Mouse (Mus musculus) ES-Bruce4 (cell line): ENCODE data around the gene Spib. TPM values are rescaled to one million over a fixed set of nuclear protein-coding genes. Genes with fewer than 3 reads are reported as not detected.
A peak's percentile ranks its signal among the peaks of the same experiment; 100 is the strongest.

ENCODE experiments used
- H3K27ac ChIP-seq: 2 replicates; pipeline ENCODE4 v1.5.1; 2012; ENCODE audit warnings: low read length, inconsistent platforms; ENCODE audit not compliant: insufficient read depth
- H3K27me3 ChIP-seq: 2 replicates; pipeline ENCODE4 v1.6.1; 2012; ENCODE audit warnings: mild to moderate bottlenecking, low read length, inconsistent platforms; ENCODE audit not compliant: control insufficient read depth, poor library complexity, insufficient read depth, severe bottlenecking
- H3K36me3 ChIP-seq: 2 replicates; pipeline ENCODE4 v1.6.1; 2012; ENCODE audit warnings: inconsistent platforms, mild to moderate bottlenecking, low read length, moderate library complexity; ENCODE audit not compliant: control insufficient read depth, poor library complexity, insufficient read depth, severe bottlenecking
- H3K4me1 ChIP-seq: one replicate; pipeline ENCODE4 v1.8.1; 2011; ENCODE audit warnings: low read length; ENCODE audit not compliant: control insufficient read depth, insufficient read depth
- H3K4me3 ChIP-seq: 2 replicates; pipeline ENCODE4 v1.5.1; 2011; ENCODE audit warnings: low read depth, mild to moderate bottlenecking, low read length
- H3K9ac ChIP-seq: 2 replicates; pipeline ENCODE4 v1.6.1; 2012; ENCODE audit warnings: low read depth, mild to moderate bottlenecking, inconsistent platforms; ENCODE audit not compliant: poor library complexity, severe bottlenecking
- H3K9me3 ChIP-seq: replicated peaks from 2 replicates; pipeline ENCODE4 v1.6.1; 2012; ENCODE audit warnings: mild to moderate bottlenecking, low read length, inconsistent platforms; ENCODE audit not compliant: control insufficient read depth, poor library complexity, insufficient read depth, severe bottlenecking
- CTCF ChIP-seq: IDR thresholded peaks from one replicate; pipeline ENCODE4 v1.8.1; 2011; ENCODE audit warnings: low read depth, low read length
- EP300 ChIP-seq: IDR thresholded peaks from 2 replicates; pipeline ENCODE4 v1.6.1; 2011; ENCODE audit warnings: low read depth, low read length; ENCODE audit not compliant: insufficient read depth
- POLR2A ChIP-seq: IDR thresholded peaks from one replicate; pipeline ENCODE4 v1.8.1; 2011; ENCODE audit warnings: low read length; ENCODE audit not compliant: insufficient read depth
- polyA plus RNA-seq: library from polyadenylated mRNA; stranded (reverse); fragments of >200 nt; gene quantifications from 2 replicates; pipeline ENCODE4 v1.2.4, GENCODE M21; 2011; ENCODE audit warnings: low read depth; ENCODE audit not compliant: missing spikeins, insufficient read depth, insufficient read length

Gene Spib
- polyA plus RNA-seq, 1 experiment = 2.4 TPM

DNA sequence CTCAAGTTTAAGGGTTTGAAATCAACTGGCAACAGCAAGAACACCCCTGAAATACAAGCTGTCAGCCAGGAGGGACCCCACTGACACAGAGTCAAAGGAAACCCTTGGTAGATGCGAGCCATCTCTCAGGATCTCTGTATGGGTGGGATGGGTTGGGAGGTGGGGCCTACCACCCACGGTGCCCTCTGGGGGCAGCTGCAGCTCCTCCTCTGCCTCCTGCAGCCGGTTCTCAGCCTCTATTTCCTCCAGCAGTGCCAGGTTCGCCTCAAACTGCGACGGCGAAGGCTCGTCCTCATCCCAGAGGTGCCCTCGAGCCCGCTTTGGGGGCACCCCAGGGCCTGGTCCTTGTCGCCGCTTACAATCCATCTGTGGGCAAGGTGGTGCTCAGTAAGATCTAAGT lies 11.2 kb upstream of the Spib start:
- H3K36me3 ChIP-seq = peaks cover 25% of the 10 kb centered on the region

GRCm38 (mm10) chr7:44542555-44542954 lies 10.7 kb upstream of the Spib start:
- Histone ChIP-seq H3K27me3 (no peaks in the 10 kb centered on the region), H3K4me3 (no peak overlapping the region), H3K9me3 (no peaks in the 10 kb centered on the region), H3K36me3 (peaks cover 30% of the 10 kb centered on the region), H3K4me1 (no peaks in the 10 kb centered on the region), H3K9ac (no peak overlapping the region), H3K27ac (no peak overlapping the region)
- TF ChIP-seq EP300 = no peak
- no peak for TF ChIP-seq POLR2A
- no peak for TF ChIP-seq CTCF

More for the DNA sequence above, 11.2 kb upstream of the Spib start:
- H3K9ac ChIP-seq = no peak overlapping the region
- TF ChIP-seq EP300 (no peak), POLR2A (no peak), CTCF (no peak)
- no peak overlapping the region for H3K27ac ChIP-seq
- H3K9me3 ChIP-seq = no peaks in the 10 kb centered on the region
- H3K4me3 ChIP-seq = no peak overlapping the region
- no peaks in the 10 kb centered on the region for H3K27me3 ChIP-seq
- H3K4me1 ChIP-seq = no peaks in the 10 kb centered on the region

DNA sequence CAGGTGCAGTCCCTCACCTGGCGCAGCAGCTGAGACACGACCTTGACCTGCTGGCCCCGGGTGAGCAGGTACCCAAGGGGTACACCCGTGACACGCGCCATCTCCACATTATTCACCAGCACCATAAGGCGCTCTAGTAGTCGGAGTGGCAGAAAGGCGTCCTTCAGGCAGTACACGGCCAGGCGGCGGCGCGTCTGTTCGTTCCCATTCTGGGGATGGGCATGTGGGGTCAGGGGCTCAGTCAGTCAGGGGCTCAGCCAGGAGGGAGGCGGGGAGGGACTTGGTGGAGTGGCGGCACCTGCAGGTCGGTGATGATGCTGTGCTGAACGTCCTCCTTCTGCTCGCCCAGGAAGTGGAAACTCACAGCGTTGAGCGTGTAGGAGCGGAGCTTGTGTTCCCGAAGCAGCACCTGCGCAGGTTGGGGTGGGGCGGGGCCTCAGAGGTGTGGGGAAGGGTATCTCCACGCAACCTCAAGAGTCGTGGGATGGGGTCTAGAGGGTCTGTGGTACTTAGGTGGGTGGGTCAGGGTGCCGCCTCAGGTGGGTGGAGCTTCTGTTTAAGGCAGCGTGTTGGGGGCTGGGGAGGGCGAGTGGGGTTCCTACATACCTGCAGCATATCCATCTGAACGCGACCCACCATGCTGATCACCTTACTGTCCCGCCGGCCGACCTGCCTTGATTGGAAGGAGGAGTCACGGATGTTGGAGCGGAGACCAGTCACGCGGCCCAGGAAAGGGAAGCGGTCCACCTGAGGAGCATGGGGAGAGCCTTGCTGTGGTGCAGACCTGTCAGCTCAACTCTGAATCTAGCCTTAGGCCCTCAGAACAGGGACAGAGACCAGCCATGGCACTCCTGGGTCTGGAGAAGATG lies 7.1 kb upstream of the Spib start:
- Histone ChIP-seq H3K27ac (no peak overlapping the region), H3K9ac (no peak overlapping the region), H3K36me3 (peaks cover 38% of the 10 kb centered on the region), H3K9me3 (no peaks in the 10 kb centered on the region), H3K4me1 (peaks cover 7% of the 10 kb centered on the region), H3K27me3 (no peaks in the 10 kb centered on the region), H3K4me3 (peak overlapping the region; percentile 1)
- TF ChIP-seq EP300 = 0 out of 2 replicates have a peak, but pooled peaks have one; percentile 11
- peak; percentile 38 for TF ChIP-seq CTCF
- TF ChIP-seq POLR2A = no peak

DNA sequence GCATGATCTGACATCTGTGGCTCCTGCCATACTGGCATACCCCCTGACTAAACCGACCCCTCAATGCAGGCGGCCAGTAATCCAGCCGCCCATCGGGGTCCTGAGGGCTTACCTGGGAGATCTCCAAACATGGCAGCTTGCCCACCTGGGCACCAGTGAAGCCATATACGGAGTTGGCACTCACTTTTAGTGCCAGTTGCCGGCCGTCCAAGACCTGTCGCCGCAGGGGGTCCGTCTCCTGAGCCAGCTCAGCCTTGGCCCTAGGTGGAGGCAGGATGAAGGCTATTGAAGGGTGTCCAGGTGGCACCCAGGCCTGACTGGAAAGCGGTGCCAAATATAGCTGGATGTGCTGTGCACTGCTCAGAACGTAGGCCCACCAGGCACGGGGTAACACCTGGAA lies 5.6 kb upstream of the Spib start:
- no peak overlapping the region for H3K27ac ChIP-seq
- no peaks in the 10 kb centered on the region for H3K27me3 ChIP-seq
- TF ChIP-seq EP300 (no peak), POLR2A (no peak), CTCF (no peak)
- H3K9ac ChIP-seq = no peak overlapping the region
- H3K36me3 ChIP-seq = peaks cover 35% of the 10 kb centered on the region
- no peaks in the 10 kb centered on the region for H3K9me3 ChIP-seq
- H3K4me3 ChIP-seq = no peak overlapping the region
- H3K4me1 ChIP-seq = peaks cover 10% of the 10 kb centered on the region

- Histone ChIP-seq H3K4me3 (no peak overlapping the region), H3K36me3 (peaks cover 35% of the 10 kb centered on the region), H3K9me3 (no peaks in the 10 kb centered on the region), H3K9ac (no peak overlapping the region), H3K27ac (no peak overlapping the region), H3K27me3 (no peaks in the 10 kb centered on the region), H3K4me1 (peaks cover 10% of the 10 kb centered on the region)
- TF ChIP-seq CTCF (no peak), POLR2A (no peak), EP300 (no peak)
Measured at GRCm38 (mm10) chr7:44537009-44537408, 5.1 kb upstream of the Spib start.

GRCm38 (mm10) chr7:44536590-44536968 lies 4.7 kb upstream of the Spib start:
- Histone ChIP-seq H3K9me3 (no peaks in the 10 kb centered on the region), H3K9ac (no peak overlapping the region), H3K36me3 (peaks cover 32% of the 10 kb centered on the region), H3K4me3 (no peak overlapping the region), H3K27ac (no peak overlapping the region), H3K27me3 (no peaks in the 10 kb centered on the region), H3K4me1 (peaks cover 10% of the 10 kb centered on the region)
- TF ChIP-seq EP300 = no peak
- TF ChIP-seq POLR2A = no peak
- TF ChIP-seq CTCF = no peak
